8 mouse cellular contexts compared by ENCODE assay signal in genomic region chr11:51688330-51689328, GRCm38 (mm10). TPM values are rescaled to one million over a fixed set of nuclear protein-coding genes. Genes with fewer than 3 reads are reported as not detected.
DNase-seq lines count a peak whose midpoint lies in the region; ATAC-seq and TF ChIP-seq lines count a peak whose summit lies in the region.

0610009B22Rik (minus strand) TSS chr11:51688874.

- H3K36me3 ChIP-seq in G1E (replicated peaks), result peaks cover 33% of the 10 kb centered on the region
- H3K36me3 ChIP-seq in forebrain, embryonic 16.5 days (ENCODE audit: control insufficient read depth, insufficient read depth), result no peaks in the 10 kb centered on the region; the same call in 1 of the 2 replicates
- peaks cover 8% of the 10 kb centered on the region; the same call in 1 of the 2 replicates for H3K36me3 ChIP-seq in lung, embryonic 14.5 days (ENCODE audit: insufficient read depth)
- H3K36me3 ChIP-seq in thymus, adult 2 months (ENCODE audit: control insufficient read depth, insufficient read depth, low read length), result no peaks in the 10 kb centered on the region

- intact Hi-C loops in heart, postnatal 36 days (cut with DNase I), result no loop called here

- no peaks in the 10 kb centered on the region for H3K9me3 ChIP-seq in G1E (replicated peaks)
- H3K9me3 ChIP-seq in forebrain, embryonic 16.5 days (ENCODE audit: control insufficient read depth, low read length), result no peaks in the 10 kb centered on the region
- H3K9me3 ChIP-seq in lung, embryonic 14.5 days (ENCODE audit: low read depth, low read length), result no peaks in the 10 kb centered on the region

- H3K27ac ChIP-seq in forebrain, embryonic 16.5 days (ENCODE audit: low read length), result peak within 1 kb of the TSS; percentile 99
- peak within 1 kb of the TSS; percentile 100 for H3K27ac ChIP-seq in layer of hippocampus, adult 2 months
- H3K27ac ChIP-seq in lung, embryonic 14.5 days (ENCODE audit: low read depth), result peak within 1 kb of the TSS; percentile 99
- H3K27ac ChIP-seq in olfactory bulb, adult 2 months (ENCODE audit: insufficient read depth, low read depth, low read length), result peak within 1 kb of the TSS; percentile 100
- H3K27ac ChIP-seq in thymus, adult 2 months (ENCODE audit: control insufficient read depth, insufficient read depth, low read length), result peak within 1 kb of the TSS; percentile 94

- peak; percentile 88 for ATAC-seq in G1E (ENCODE audit: extremely low read depth, insufficient number of reproducible peaks, low FRiP score, poor library complexity, severe bottlenecking)
- ATAC-seq in forebrain, embryonic 16.5 days, result peak; percentile 99
- ATAC-seq in lung, embryonic 14.5 days (ENCODE audit: insufficient read depth), result peak; percentile 99

- H3K9ac ChIP-seq in forebrain, embryonic 16.5 days (replicated peaks; ENCODE audit: low read depth, low read length), result peak within 1 kb of the TSS; percentile 92
- H3K9ac ChIP-seq in lung, embryonic 14.5 days, result peak within 1 kb of the TSS; percentile 72

- TF ChIP-seq POLR2A in olfactory bulb, adult 2 months (IDR thresholded peaks at IDR 0.05; ENCODE audit: insufficient read depth, low read depth, low read length), result peak; percentile 95
- TF ChIP-seq POLR2A in thymus, adult 2 months (IDR thresholded peaks at IDR 0.05; ENCODE audit: control insufficient read depth, extremely low read depth, insufficient read depth, low read length, poor library complexity), result peak; percentile 57; the same call in 1 of the 2 replicates

- H3K4me2 ChIP-seq in forebrain, embryonic 16.5 days (ENCODE audit: low read length), result peak within 1 kb of the TSS; percentile 86
- H3K4me2 ChIP-seq in lung, embryonic 14.5 days, result peak within 1 kb of the TSS; percentile 70

- TF ChIP-seq CTCF in G1E (IDR thresholded peaks at IDR 0.05; ENCODE audit: low read depth, low read length), result no peak
- no peak for TF ChIP-seq CTCF in layer of hippocampus, adult 2 months (conservative IDR thresholded peaks at IDR 0.05)
- no peak for TF ChIP-seq CTCF in lung, embryonic 14.5 days (IDR thresholded peaks at IDR 0.05; ENCODE audit: low read depth)
- TF ChIP-seq CTCF in olfactory bulb, adult 2 months (IDR thresholded peaks at IDR 0.05; ENCODE audit: insufficient read depth, low read depth, low read length), result no peak
- peak; percentile 8; the same call in 1 of the 2 replicates for TF ChIP-seq CTCF in thymus, adult 2 months (IDR thresholded peaks at IDR 0.05; ENCODE audit: borderline replicate concordance, control insufficient read depth, extremely low read depth, insufficient read depth, low read length, poor library complexity)

- under 1% methylated on average over 60 of the region's 60 CpGs for WGBS in forebrain, embryonic 16.5 days
- WGBS in lung, embryonic 14.5 days, result under 1% methylated on average over 60 of the region's 60 CpGs
- whole genome bisulfite sequencing in olfactory bulb, adult 2 months, result under 1% methylated on average over 60 of the region's 60 CpGs
- WGBS in thymus, adult 2 months, result under 1% methylated on average over 60 of the region's 60 CpGs

- peak within 1 kb of the TSS; percentile 78 for H3K4me3 ChIP-seq in G1E (ENCODE audit: low read depth, low read length)
- peak within 1 kb of the TSS; percentile 83 for H3K4me3 ChIP-seq in forebrain, embryonic 16.5 days (replicated peaks; ENCODE audit: low read length)
- H3K4me3 ChIP-seq in layer of hippocampus, adult 2 months, result peak within 1 kb of the TSS; percentile 96
- H3K4me3 ChIP-seq in lung, embryonic 14.5 days (ENCODE audit: low read depth, low read length), result peak within 1 kb of the TSS; percentile 61
- peak within 1 kb of the TSS; percentile 66 for H3K4me3 ChIP-seq in olfactory bulb, adult 2 months (ENCODE audit: insufficient read depth, low read depth, low read length)
- peak within 1 kb of the TSS; percentile 69 for H3K4me3 ChIP-seq in thymus, adult 2 months (ENCODE audit: control insufficient read depth, insufficient read depth, low read length)

- no peaks in the 10 kb centered on the region for H3K27me3 ChIP-seq in G1E (ENCODE audit: insufficient read depth, low read length)
- H3K27me3 ChIP-seq in forebrain, embryonic 16.5 days (replicated peaks; ENCODE audit: control insufficient read depth, insufficient read depth, low read length), result no peaks in the 10 kb centered on the region
- no peaks in the 10 kb centered on the region for H3K27me3 ChIP-seq in lung, embryonic 14.5 days (ENCODE audit: insufficient read depth, low read length)
- H3K27me3 ChIP-seq in thymus, adult 2 months (ENCODE audit: control insufficient read depth, insufficient read depth, low read length), result no peaks in the 10 kb centered on the region

- peaks cover 18% of the 10 kb centered on the region for H3K4me1 ChIP-seq in G1E (ENCODE audit: insufficient read depth, low read depth, low read length)
- H3K4me1 ChIP-seq in forebrain, embryonic 16.5 days (replicated peaks; ENCODE audit: control insufficient read depth, insufficient read depth, low read length), result peaks cover 12% of the 10 kb centered on the region
- H3K4me1 ChIP-seq in lung, embryonic 14.5 days (ENCODE audit: insufficient read depth), result peaks cover 5% of the 10 kb centered on the region
- no peaks in the 10 kb centered on the region for H3K4me1 ChIP-seq in olfactory bulb, adult 2 months (ENCODE audit: control insufficient read depth, insufficient read depth, low read length)
- peaks cover 3% of the 10 kb centered on the region; the same call in 1 of the 2 replicates for H3K4me1 ChIP-seq in thymus, adult 2 months (replicated peaks; ENCODE audit: control insufficient read depth, insufficient read depth, low read length)

- DNase-seq in G1E (ENCODE audit: low spot score), result peak; percentile 89
- peak; percentile 100 for DNase-seq in cerebellum, adult 18-20 months
- DNase-seq in heart, postnatal 36 days, result peak; percentile 98 to 99
- DNase-seq in layer of hippocampus, adult 2 months (ENCODE audit: low spot score in 2 of 2), result peak; percentile 100
- peak; percentile 100 for DNase-seq in lung, embryonic 14.5 days
- DNase-seq in thymus, adult 2 months, result peak; percentile 99

RNA-seq across cellular contexts. Expression of gene 0610009B22Rik, which starts in this region (rescaled TPM):
- total RNA-seq in G1E (2014; fragmentation: Nextera tagmentation) (16.8 and 19.5 TPM in 2 replicates), G1E (2017) (39.6 and 41.1 TPM in 2 replicates)
- 2.4 and 2.8 TPM in 2 replicates for polyA plus RNA-seq in G1E (2012)
- 82.5 and 107 TPM in 2 replicates for polyA plus RNA-seq in forebrain, embryonic 16.5 days (2015; fragmentation: Nextera tagmentation; extraction: Ambion mirVana)
- 10 to 100 TPM; 33.8 to 36.5 TPM for total RNA-seq in heart, postnatal 36 days (2021)
- 10 to 100 TPM; 33.7 to 37.3 TPM for total RNA-seq in layer of hippocampus, adult 2 months (2021)
- polyA plus RNA-seq in lung, embryonic 14.5 days (2014; fragmentation: Nextera tagmentation; extraction: Ambion mirVana), result 81.0 and 86.4 TPM in 2 replicates
- not detected in 2 replicates for polyA plus RNA-seq in olfactory bulb, adult 2 months (2012; ENCODE audit: insufficient read depth, insufficient read length, low replicate concordance, missing spikeins)
- polyA plus RNA-seq in thymus, adult 2 months (2012; rRNA removed), result 7.5 and 10.1 TPM in 2 replicates

Comparison
In these comparisons a context has a peak if more than half of its experiments do, and no peak if none do; other contexts are left out.
1. Peak in every context shown above with its lines: DNase-seq, ATAC-seq, H3K4me3 ChIP-seq and H3K27ac ChIP-seq.